Mouse (Mus musculus): ENCODE data around the gene Pgm2.

DNA sequence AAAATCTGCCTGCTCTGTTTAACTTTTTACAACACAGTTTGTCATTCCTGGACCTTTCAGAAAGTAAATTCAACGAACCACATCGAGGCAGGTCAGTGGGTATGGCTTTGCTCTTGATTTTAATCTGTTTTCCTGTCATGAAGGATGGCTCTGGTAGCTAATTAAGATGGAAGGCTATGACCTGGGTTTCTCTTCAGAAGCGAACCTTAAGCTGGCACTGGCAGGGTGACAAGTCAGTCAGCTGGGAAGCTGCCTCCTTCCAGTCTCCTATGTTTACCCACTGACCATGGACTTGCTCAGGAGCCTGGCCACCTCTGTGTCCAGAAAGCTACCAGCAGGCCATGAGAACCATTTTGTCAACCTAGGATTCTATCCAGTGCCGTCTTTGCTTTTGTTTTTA is 63.8 kb downstream of the Pgm2 start:
- TF ChIP-seq CTCF (IDR thresholded peaks at IDR 0.05) (no peak), EP300 (IDR thresholded peaks at IDR 0.05; ENCODE audit: insufficient read depth, low read depth, low read length) (no peak), POLR2A (IDR thresholded peaks at IDR 0.05; ENCODE audit: insufficient read depth, low read depth, low read length) (no peak)
